ENCODE assay signal across 9 mouse cellular contexts in genomic region chr11:111445764-111446163, GRCm38 (mm10).
DNase-seq lines count a peak whose midpoint lies in the region; ATAC-seq lines count a peak whose summit lies in the region.
"Had no signal": no experiment of that assay in that cellular context is flagged by ENCODE, and none has a peak within 500 bp of the region (broad histone marks: within the 10 kb centered on the region; RNA-seq: fewer than 3 reads in every experiment).

No protein-coding gene starts in this region.

- 12% methylated on average over 4 of the region's 4 CpGs for WGBS in heart, embryonic 12.5 days
- WGBS in forebrain, embryonic 14.5 days, result 10% methylated on average over 4 of the region's 4 CpGs

- no peak for ATAC-seq in heart, embryonic 12.5 days (ENCODE audit: insufficient number of reproducible peaks, low FRiP score)
- ATAC-seq in forebrain, embryonic 14.5 days, result peak; percentile 46; the same call in 1 of the 2 replicates

- no peak overlapping the region for H3K9ac ChIP-seq in heart, embryonic 12.5 days
- H3K9ac ChIP-seq in forebrain, embryonic 14.5 days (ENCODE audit: low read length), result no peak overlapping the region
- H3K9ac ChIP-seq: embryonic facial prominence, embryonic 12.5 days had no signal

- H3K4me1 ChIP-seq in heart, embryonic 12.5 days (replicated peaks), result peaks cover 1% of the 10 kb centered on the region; the same call in 1 of the 2 replicates
- H3K4me1 ChIP-seq in forebrain, embryonic 14.5 days (ENCODE audit: control insufficient read depth, insufficient read depth, low read length), result 0 out of 2 replicates have a peak, but pooled peaks cover 1% of the 10 kb centered on the region
- H3K4me1 ChIP-seq: embryonic facial prominence, embryonic 12.5 days had no signal

- intact Hi-C loops in heart, postnatal 10 days (cut with DNase I), result loop anchor here (1.0 to 5.0 kb wide), 5 partner anchors 77 to 948 kb away; partner anchors contain the start of gene Kcnj2

- H3K27me3 ChIP-seq in heart, embryonic 12.5 days (replicated peaks), result no peaks in the 10 kb centered on the region
- no peaks in the 10 kb centered on the region for H3K27me3 ChIP-seq in forebrain, embryonic 14.5 days (replicated peaks; ENCODE audit: control insufficient read depth, insufficient read depth, low read length)
- H3K27me3 ChIP-seq in splenic B cell, adult 2 months (ENCODE audit: control insufficient read depth, insufficient read depth, low read length, poor library complexity, severe bottlenecking), result no peaks in the 10 kb centered on the region
- H3K27me3 ChIP-seq: embryonic facial prominence, embryonic 12.5 days had no signal

- no peak overlapping the region for H3K4me2 ChIP-seq in heart, embryonic 12.5 days
- H3K4me2 ChIP-seq in forebrain, embryonic 14.5 days (ENCODE audit: low read length), result no peak overlapping the region
- H3K4me2 ChIP-seq: embryonic facial prominence, embryonic 12.5 days had no signal

- no peaks in the 10 kb centered on the region for H3K9me3 ChIP-seq in heart, embryonic 12.5 days (replicated peaks)
- H3K9me3 ChIP-seq in forebrain, embryonic 14.5 days (replicated peaks; ENCODE audit: control insufficient read depth, low read length), result no peaks in the 10 kb centered on the region
- H3K9me3 ChIP-seq: embryonic facial prominence, embryonic 12.5 days had no signal

- no peak overlapping the region for H3K27ac ChIP-seq in heart, embryonic 12.5 days (ENCODE audit: poor library complexity, severe bottlenecking)
- no peak overlapping the region for H3K27ac ChIP-seq in forebrain, embryonic 14.5 days (ENCODE audit: low read depth, low read length)
- H3K27ac ChIP-seq: embryonic facial prominence, embryonic 12.5 days had no signal

- DNase-seq in heart, postnatal 10 days, result peak; percentile 17 to 42
- peak; percentile 3 for DNase-seq in ovary, postnatal 14 days (ENCODE audit: low spot score)
- DNase-seq in ovary, adult 18-20 months (ENCODE audit: low spot score), result no peak
- peak; percentile 89 for DNase-seq in forebrain, embryonic 14.5 days (ENCODE audit: low spot score)
- peak; percentile 43 for DNase-seq in splenic B cell, adult 2 months (ENCODE audit: low read depth, low spot score)
- DNase-seq in right cerebral cortex, adult 2 months (ENCODE audit: low spot score in 2 of 2), result no peak
- no peak for DNase-seq in yolk sac, embryonic 10.5 days (ENCODE audit: low spot score)

- H3K4me3 ChIP-seq in heart, embryonic 12.5 days, result no peak overlapping the region
- no peak overlapping the region for H3K4me3 ChIP-seq in forebrain, embryonic 14.5 days (ENCODE audit: low read depth, low read length)
- H3K4me3 ChIP-seq: embryonic facial prominence, embryonic 12.5 days had no signal

- H3K36me3 ChIP-seq in heart, embryonic 12.5 days, result no peaks in the 10 kb centered on the region
- H3K36me3 ChIP-seq in forebrain, embryonic 14.5 days (ENCODE audit: control insufficient read depth, insufficient read depth, low read length), result no peaks in the 10 kb centered on the region
- no peaks in the 10 kb centered on the region for H3K36me3 ChIP-seq in splenic B cell, adult 2 months (ENCODE audit: control insufficient read depth, insufficient read depth, low read length, poor library complexity, severe bottlenecking)
- H3K36me3 ChIP-seq: embryonic facial prominence, embryonic 12.5 days had no signal

Comparison
In these comparisons a context has a peak if more than half of its experiments do, and no peak if none do; other contexts are left out.
1. DNase-seq: peak in heart, postnatal 10 days (2 of 2), ovary, postnatal 14 days (single experiment), forebrain, embryonic 14.5 days (single experiment) and splenic B cell, adult 2 months (single experiment); none in ovary, adult 18-20 months (single experiment), right cerebral cortex, adult 2 months (0 of 2) and yolk sac, embryonic 10.5 days (single experiment).